Mouse (Mus musculus): Measurements from ENCODE around the gene Dnajc27. TPM values are rescaled to one million over a fixed set of nuclear protein-coding genes. Genes with fewer than 3 reads are reported as not detected.

Gene Dnajc27
- total RNA-seq, 2 experiments from 2014 or later = 4.7 to 6.9 TPM

DNA sequence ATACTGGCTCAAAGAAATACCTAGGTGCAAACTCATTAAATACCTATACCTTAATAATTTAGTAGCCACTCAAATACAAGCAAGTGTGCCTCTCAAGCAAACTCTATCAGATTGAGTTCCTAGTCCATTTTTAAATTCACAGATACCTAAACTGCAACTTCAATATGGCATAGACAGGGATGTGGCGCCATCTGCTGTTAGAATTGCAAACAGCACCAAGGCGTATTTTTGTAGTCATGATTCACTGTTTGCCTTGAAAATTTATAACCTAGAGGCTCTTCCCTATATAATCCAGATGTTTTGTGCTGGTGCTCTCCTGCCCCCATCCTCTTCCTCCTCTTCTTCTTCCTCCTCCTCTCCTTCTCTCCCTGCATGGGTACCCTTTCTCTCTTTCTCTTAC, 2.1 kb upstream of the Dnajc27 start:
- DNase-seq = peak; percentile 91

DNA sequence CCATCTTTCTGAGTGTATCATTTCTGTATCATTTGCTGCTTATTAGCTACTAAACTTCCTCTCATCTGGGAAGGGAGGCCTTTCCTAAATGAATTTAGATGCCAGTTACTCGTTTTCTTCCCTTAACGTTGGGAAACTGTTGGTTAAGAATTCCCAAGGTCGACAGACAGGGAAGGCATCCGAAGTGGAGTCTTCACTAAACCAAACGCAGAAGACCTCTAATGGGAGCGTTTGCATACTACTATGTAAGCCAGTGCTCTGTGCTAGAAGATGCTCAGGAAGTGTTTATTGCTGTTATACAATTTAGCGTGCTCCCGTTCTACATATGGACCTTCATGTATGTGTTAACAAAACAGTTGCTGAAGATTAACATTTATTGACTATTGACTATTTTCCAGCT, 1.1 kb downstream of the Dnajc27 start:
- no peak for DNase-seq

DNA sequence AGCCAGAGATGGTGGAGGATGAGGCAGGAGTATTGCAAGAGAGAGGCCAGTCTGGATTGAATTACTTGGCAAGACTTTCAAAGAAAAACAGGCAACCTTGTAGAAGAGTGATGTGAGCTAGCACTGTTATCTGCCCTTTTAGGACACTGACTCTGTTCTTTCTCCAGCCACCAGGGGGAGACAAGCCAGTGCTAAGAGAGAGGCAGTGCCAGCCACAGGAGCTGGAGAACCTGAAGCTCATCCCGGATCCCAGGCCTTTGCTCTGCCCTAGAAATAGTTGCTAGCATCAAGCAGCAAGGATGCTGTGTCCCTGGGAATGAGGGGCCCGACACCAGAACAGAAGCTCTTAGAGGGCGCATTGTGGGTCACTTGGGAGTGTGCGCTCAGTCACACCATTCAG, 25.0 kb downstream of the Dnajc27 start:
- peak; percentile 88 for DNase-seq

DNA sequence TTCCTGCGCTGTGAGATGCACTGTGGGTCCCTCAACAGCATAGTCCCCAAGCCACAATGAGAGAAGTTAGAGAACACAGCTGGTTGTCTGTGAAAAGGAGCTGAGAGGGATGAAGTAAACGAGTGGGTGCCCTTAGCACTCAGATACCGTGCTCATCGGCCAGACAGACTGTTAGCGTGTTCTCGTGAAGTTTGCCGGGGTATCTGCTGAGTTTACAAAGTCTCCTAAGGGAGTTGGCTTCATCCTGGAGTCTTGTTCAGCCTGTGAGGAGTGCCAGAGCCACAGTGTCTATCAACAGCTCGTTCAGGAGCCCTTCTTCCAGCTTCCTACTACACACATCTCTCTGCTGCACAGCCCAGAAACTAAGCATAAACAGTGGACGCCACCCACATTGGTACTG, 33.7 kb downstream of the Dnajc27 start:
- no peak for DNase-seq

DNA sequence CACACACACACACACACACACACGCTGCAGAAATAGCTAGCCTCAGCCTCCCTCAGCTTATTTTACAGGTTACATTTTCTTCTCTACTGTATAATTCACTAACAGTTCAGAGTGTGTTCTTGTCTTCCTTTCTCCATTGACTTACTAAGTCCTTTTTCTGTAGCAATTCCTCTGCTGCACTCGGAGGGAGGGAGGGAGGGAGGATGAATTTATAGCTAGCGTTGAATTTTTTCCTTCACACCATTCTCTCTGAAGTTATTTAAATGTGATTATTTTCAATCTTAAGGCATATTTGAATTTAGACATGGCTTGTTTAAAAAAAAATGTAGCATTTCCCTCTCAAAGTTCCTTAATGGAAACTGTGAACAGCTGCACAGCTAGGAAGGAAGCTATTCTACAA, 34.8 kb downstream of the Dnajc27 start:
- no peak for DNase-seq

DNA sequence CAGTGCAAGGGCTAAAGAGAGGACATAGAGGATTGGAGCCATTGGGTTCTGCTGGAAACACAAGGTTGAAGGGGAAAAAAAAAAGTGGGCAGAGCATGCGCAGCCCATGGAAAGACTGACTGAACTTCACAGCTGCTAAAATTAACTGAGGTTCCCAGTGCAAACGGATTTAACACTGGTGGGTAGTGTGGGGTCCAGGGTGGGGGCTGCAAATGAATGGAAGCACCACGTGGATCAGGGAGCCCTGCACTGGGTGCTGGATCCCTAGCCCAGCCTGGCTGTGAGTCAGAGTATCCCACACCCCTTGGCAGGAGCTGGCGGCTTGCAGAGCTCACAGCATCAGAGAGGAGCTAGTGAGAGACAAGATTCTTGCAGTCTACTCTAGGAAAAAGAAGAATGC, 35.2 kb downstream of the Dnajc27 start:
- no peak for DNase-seq

DNA sequence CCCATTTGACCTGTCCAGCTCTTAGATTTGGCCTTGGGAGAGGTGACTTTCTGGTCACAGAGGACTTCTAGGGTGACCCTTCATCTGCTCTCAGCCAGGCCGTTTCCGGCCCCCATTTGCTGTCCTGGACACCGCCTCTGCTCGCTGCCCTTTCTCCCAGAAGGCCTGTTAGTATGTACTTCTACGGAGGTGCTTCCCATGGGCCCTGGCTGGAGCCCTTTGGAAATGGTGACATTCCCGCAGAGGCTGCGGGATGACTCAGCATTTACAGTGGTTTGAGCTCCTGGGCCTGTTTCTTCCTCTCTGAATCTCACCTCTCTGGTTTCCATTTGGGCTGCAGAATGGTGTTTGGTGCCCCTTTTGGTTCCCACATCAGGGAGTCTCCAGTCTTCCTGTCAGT, 45.0 kb downstream of the Dnajc27 start:
- DNase-seq = peak; percentile 46

DNA sequence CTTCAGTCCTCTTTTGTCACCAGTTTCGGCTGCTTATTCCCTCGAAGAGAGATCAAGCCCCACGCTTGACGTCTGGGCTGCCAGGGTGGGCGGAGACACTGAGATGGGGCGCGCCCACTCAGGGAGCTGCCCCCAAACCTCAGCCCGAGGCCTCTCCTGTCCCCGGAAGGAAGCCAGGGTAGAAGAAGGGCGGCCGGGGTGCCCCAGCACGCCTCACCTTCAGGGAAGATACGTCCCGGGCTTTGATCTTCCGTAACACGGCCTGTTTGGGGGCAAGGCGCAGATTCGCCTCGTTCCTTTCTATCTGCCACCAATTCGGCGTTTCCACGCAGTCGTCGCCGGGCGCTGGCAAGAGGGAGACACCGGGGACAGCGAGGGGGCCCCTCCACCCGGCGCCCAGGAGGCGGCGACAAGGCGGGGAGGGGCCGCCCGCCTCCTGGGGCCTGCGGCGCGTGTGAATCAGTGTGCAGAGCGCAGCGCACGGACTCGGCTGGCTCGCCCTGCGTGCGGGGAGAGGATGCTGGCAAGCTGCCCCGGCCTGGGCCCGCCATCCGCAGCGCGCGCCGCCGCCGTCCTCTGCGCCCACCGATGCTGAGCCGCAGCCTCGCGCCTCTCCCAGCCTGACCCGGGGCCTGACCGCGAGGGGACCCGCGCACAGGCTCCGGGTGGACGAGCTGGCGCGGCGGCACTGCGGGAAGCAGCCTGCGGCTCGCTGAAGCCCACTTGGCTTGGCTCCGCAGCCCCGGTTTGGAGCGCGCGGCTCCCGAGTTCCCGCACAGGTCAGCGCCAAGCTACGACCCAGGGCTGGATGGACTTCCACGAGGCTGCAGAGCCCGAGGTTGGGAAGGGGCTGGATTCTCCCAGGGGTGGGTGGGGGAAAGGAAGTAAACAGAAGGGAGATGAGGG, 50.8 kb downstream of the Dnajc27 start, which contains the start of gene Adcy3:
Gene Adcy3 (plus strand): TSS at position 163 of the 906 bp plus-strand sequence.
- DNase-seq = peak; percentile 83

DNA sequence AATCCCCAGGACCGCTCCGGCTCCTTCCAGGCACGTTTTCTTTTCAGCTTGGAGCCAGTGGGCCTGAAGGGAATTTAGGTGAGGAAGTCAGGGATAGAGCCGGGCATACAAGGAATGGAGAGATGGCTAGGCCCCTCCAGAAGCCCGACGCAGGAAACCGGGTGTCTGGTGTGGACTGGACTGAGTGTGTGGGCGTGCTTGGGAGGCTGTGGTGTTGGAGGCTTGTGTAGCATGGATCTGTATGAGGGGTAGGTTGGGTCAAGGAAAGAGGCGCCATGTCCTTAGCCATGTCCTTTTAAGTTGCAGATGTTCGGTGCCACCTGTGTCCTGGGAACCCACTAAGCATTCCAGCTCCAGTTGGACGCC, 51.4 kb downstream of the Dnajc27 start:
- DNase-seq = no peak

DNA sequence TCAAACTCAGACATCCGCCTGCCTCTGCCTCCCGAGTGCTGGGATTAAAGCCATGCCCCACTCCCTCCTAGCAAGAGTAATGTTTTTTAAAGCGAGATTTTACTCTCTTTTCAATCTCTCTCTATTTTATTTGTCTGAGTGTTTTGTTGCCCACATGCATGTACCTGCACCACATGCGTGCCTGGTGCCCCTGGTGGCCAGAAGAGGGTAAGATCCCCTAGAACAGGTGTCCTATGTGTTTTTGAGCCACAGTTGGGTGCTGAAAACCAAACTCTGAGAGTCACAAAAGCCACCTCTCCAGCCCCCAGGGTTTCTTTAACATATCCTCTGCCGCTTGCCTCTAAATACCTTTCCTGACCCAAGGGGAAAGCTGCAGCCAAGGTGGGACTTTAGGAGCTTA, 60.8 kb downstream of the Dnajc27 start:
- no peak for DNase-seq

DNA sequence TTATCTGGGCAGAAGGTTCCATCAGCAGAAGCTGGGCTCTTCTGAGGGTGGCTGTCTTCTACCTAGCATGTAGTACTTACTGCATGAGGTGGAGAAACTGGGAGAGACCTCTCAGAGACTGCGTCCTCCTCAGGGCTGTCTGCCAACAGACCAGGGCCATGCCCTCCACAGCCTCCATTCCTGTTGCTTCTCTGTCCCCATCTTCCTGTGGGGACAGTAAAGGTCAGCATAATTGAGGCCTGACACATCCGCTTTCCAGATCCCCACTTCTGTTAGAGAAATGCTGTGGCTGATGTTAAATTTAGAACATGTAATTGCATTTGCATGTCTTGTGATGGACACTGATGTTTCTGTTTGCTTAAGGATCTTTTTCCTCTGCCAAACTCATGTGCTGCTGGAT, 68.6 kb downstream of the Dnajc27 start:
- DNase-seq = no peak

DNA sequence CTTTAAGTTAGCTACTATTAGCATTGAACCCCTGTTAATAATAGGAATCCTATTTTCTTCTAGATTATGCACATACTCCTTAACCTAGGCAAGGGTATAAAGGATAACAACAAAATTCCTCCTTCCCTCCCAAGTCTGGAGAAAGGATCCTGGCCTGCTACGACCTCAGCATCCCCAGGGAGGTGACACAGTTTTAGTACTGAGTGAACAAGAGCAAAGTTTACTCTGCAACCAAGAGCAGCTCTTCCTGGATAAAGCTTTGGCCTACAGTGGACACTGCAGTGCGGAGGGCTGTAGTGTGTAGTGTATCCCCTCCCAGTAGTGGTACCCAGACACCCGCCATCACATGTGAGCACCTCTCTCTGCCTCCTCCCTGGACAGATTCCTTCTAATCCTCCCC, 69.6 kb downstream of the Dnajc27 start:
- DNase-seq = peak; percentile 59

DNA sequence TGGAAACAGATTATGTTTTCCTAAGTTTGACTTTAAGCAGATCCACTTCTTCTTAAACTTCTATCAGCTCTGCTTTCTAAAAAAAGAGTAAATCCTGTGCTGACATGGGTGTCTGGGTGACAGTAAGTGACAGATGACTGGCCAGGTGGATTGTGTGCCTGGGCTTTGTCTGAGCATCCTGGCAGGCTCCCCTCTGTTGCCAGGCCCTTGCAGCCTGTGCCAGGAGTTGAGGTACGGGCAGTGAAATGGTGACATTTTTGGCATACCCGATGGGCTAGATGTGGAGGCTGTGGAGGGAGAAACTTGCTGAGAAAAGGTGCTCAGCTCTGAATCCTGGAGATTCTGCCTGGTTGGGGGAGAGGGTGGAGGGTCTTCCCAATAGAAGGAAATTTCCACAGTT, 75.1 kb downstream of the Dnajc27 start:
- DNase-seq = no peak

DNA sequence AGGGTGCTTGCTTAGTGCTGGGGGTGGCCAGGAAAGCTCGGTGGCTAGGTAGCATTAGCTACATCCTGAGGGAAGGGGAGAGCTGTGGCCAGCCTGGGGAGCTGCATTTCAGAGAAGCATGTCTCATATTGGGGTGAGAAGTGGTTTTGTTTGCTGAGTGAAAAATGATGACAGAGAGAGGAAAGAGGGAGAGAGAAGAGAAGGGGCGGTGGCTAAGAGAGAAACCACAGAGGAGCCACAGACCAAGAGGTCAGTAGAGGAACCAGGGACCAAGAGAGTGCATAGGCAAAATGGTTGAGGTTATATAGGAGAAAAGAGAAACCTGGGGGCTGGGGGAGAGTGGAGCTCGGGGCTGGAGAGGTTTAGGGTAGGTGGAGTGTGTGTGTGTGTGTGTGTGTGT, 75.8 kb downstream of the Dnajc27 start:
- DNase-seq = no peak

DNA sequence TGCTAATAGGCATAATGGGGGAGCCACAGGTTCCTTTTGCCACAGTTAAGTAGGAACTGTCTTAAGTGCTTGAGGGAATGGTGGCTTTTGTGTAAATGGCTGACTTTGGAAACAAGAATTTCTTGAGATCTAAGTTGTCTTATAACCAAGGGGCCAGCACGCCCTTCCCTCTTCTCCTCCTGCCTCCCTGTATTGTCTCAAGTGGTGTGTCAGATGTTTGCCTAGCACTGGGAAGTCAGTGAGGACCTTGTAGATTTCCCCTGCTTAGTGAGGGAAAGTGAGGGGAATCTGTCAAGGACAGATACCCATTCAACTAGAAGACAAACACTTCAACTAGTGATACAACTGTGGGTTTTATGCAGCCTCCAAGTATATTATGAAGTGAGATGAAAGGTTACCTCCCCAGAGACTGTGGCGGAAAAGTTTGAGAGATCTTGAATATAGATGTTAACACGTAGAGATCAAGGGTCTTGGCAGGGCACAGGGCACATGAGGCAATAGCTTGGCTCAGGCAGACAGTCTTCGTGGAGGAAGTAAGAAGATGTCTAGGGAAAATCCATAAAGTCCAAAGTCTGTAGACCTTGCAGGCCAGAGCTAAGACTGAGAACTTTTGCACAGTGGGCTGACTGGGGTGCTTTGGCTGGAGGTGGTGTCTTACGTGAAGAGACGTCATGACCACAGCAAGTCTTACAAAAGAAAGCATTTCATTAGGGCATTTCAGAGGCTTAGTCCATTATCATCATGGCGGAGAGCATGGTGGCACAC, 76.7 kb downstream of the Dnajc27 start:
- DNase-seq = peak; percentile 45

Other genes with a start within 250 kb of the Dnajc27 start
- 1 to 10 TPM in 1 of 2 experiments, under 1 TPM in 1; 0.45 to 1.1 TPM for gene Pomc, start 127.6 kb upstream of the Dnajc27 start, total RNA-seq (2021)
- gene Efr3b, start 43.7 kb upstream of the Dnajc27 start, total RNA-seq (2021) = 1 to 10 TPM; 3.9 to 6.7 TPM
- gene Adcy3, start 50.5 kb downstream of the Dnajc27 start, total RNA-seq (2021) = 10 to 100 TPM; 28.1 to 37.2 TPM
- 1 to 10 TPM; 6.4 to 7.0 TPM for gene Ptrhd1, start 151.4 kb downstream of the Dnajc27 start, total RNA-seq (2021)
- 10 to 100 TPM in 1 of 2 experiments, 1 to 10 TPM in 1; 9.0 to 10.8 TPM for gene Cenpo, start 151.7 kb downstream of the Dnajc27 start, total RNA-seq (2021)